Mouse (Mus musculus): ENCODE data around the gene Cx3cr1.

- TF ChIP-seq CTCF (IDR thresholded peaks at IDR 0.05) = no peak
- no peak for TF ChIP-seq EP300 (IDR thresholded peaks at IDR 0.05)
Observed at GRCm38 (mm10) chr9:119923462-119923861, 146.2 kb downstream of the Cx3cr1 start.

Data from lung, postnatal 0 days (tissue).